Mouse (Mus musculus): ENCODE measurements around the gene Slc12a4.

DNA sequence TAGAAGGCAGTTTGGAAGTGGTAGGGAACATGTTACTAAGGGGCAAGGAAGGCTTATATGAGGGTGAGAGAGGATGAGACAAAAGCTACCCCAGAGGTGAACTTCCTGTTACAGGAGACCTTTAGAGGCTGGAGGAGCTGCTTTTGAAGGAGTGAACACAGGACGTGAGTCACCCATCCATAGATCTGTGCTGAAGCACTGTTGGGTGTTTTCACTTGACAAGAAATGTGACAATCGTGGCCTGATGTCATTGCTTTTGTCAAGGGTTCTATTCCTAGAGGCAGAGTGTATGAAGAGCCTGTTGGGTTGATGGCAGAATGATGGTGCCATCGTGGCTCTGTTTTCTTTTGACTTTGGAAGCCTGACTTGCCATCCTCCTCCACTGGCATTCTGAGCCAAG, 46.5 kb downstream of the Slc12a4 start:
- TF ChIP-seq POLR2A (IDR thresholded peaks at IDR 0.05; ENCODE audit: low read depth, low read length) (no peak), CTCF (IDR thresholded peaks at IDR 0.05; ENCODE audit: extremely low read depth, insufficient read length, insufficient replicate concordance, low read depth, low read length) (no peak)

Measured in small intestine, adult 2 months (tissue).